Mouse (Mus musculus) lung, embryonic 16.5 days (tissue): ENCODE measurements around the gene Lss. TPM values are rescaled to one million over a fixed set of nuclear protein-coding genes. Genes with fewer than 3 reads are reported as not detected.

Source experiments
- ATAC-seq: fragments of 200-750 bp; cut with Nextera tagmentation; 2 replicates; pipeline ENCODE4 v1.8.0; 2017; ENCODE audit warnings: low read depth, mild to moderate bottlenecking, moderate library complexity
- H3K27ac ChIP-seq: fragments of 300-500 bp; sonication (generic); 2 replicates; pipeline ENCODE4 v1.5.1; 2014; ENCODE audit warnings: mild to moderate bottlenecking, control low read depth, low read length
- H3K27me3 ChIP-seq: fragments of 300-500 bp; sonication (generic); 2 replicates; pipeline ENCODE4 v1.6.1; 2014; ENCODE audit warnings: low read depth, low read length, mixed read lengths; ENCODE audit not compliant: control insufficient read depth, insufficient read depth
- H3K36me3 ChIP-seq: fragments of 300-500 bp; sonication (generic); 2 replicates; pipeline ENCODE4 v1.6.1; 2014; ENCODE audit warnings: low read length; ENCODE audit not compliant: control insufficient read depth, insufficient read depth
- H3K4me1 ChIP-seq: fragments of 300-500 bp; sonication (generic); replicated peaks from 2 replicates; pipeline ENCODE4 v1.6.1; 2014; ENCODE audit warnings: low read length, mixed read lengths; ENCODE audit not compliant: control insufficient read depth, insufficient read depth
- H3K4me2 ChIP-seq: fragments of 300-500 bp; sonication (generic); 2 replicates; pipeline ENCODE4 v1.6.1; 2014; ENCODE audit warnings: low read depth, low read length, control low read depth
- H3K4me3 ChIP-seq: fragments of 300-500 bp; sonication (generic); 2 replicates; pipeline ENCODE4 v1.5.1; 2014; ENCODE audit warnings: mild to moderate bottlenecking, low read length, control low read depth
- H3K9ac ChIP-seq: fragments of 300-500 bp; sonication (generic); 2 replicates; pipeline ENCODE4 v1.6.1; 2014; ENCODE audit warnings: low read length, control low read depth
- H3K9me3 ChIP-seq: fragments of 300-500 bp; sonication (generic); 2 replicates; pipeline ENCODE4 v1.6.1; 2016; ENCODE audit warnings: low read length; ENCODE audit not compliant: control insufficient read depth
- WGBS: fragments of 180-500 bp; shearing (Covaris S2); extraction: QIAGEN DNeasy Blood & Tissue Kit; methylation state at CpG from one replicate; pipeline ENCODE4 v1.1.7; 2014; 5-methylcytosine and 5-hydroxymethylcytosine counted together
- polyA plus RNA-seq: library from polyadenylated mRNA; unstranded; fragments of >200 nt; fragmentation: Nextera tagmentation; extraction: Ambion mirVana; gene quantifications from 2 replicates; pipeline ENCODE4 v1.2.1, GENCODE M21; 2015

Lss gene
- polyA plus RNA-seq, 1 experiment from 2014 or later = 20.8 TPM

- 87% methylated on average over 7 of the region's 7 CpGs for WGBS
- Histone ChIP-seq H3K27me3 (no peaks in the 10 kb centered on the region), H3K36me3 (peaks cover 43% of the 10 kb centered on the region), H3K27ac (no peak overlapping the region), H3K4me2 (no peak overlapping the region), H3K9me3 (no peaks in the 10 kb centered on the region), H3K9ac (no peak overlapping the region), H3K4me1 (no peaks in the 10 kb centered on the region), H3K4me3 (no peak overlapping the region)
- no peak for ATAC-seq
Measured at GRCm38 (mm10) chr10:76505865-76506264, 25.5 kb upstream of the Lss start.

- H3K9me3 ChIP-seq = no peaks in the 10 kb centered on the region
- H3K4me3 ChIP-seq = no peak overlapping the region
- H3K4me1 ChIP-seq = no peaks in the 10 kb centered on the region
- no peak overlapping the region for H3K27ac ChIP-seq
- H3K27me3 ChIP-seq = no peaks in the 10 kb centered on the region
- peak; percentile 74; the same call in 1 of the 2 replicates for ATAC-seq
- H3K9ac ChIP-seq = no peak overlapping the region
- no peak overlapping the region for H3K4me2 ChIP-seq
- H3K36me3 ChIP-seq = peaks cover 18% of the 10 kb centered on the region
- 41% methylated on average over 5 of the region's 5 CpGs for WGBS
Measured at GRCm38 (mm10) chr10:76512965-76513583, 18.3 kb upstream of the Lss start.

- WGBS = under 1% methylated on average over 11 of the region's 11 CpGs
- H3K9me3 ChIP-seq = no peaks in the 10 kb centered on the region
- peak overlapping the region; percentile 63 for H3K4me3 ChIP-seq
- no peaks in the 10 kb centered on the region for H3K27me3 ChIP-seq
- ATAC-seq = peak; percentile 35; the same call in 1 of the 2 replicates
- H3K4me2 ChIP-seq = peak overlapping the region; percentile 63
- H3K9ac ChIP-seq = peak overlapping the region; percentile 59
- H3K36me3 ChIP-seq = peaks cover 6% of the 10 kb centered on the region
- peaks cover 3% of the 10 kb centered on the region; the same call in 1 of the 2 replicates for H3K4me1 ChIP-seq
- H3K27ac ChIP-seq = no peak overlapping the region
Measured at GRCm38 (mm10) chr10:76530922-76531321, 466 bp upstream of the Lss start.

- Histone ChIP-seq H3K27ac (peak overlapping the region; percentile 43), H3K4me1 (peaks cover 3% of the 10 kb centered on the region; the same call in 1 of the 2 replicates), H3K4me2 (peak overlapping the region; percentile 63), H3K4me3 (peak overlapping the region; percentile 63), H3K36me3 (peaks cover 9% of the 10 kb centered on the region), H3K27me3 (no peaks in the 10 kb centered on the region), H3K9ac (peak overlapping the region; percentile 70), H3K9me3 (no peaks in the 10 kb centered on the region)
- WGBS = 1% methylated on average over 14 of the region's 14 CpGs
- peak; percentile 21; the same call in 1 of the 2 replicates for ATAC-seq
Measured at GRCm38 (mm10) chr10:76531828-76532227, 440 bp downstream of the Lss start.

GRCm38 (mm10) chr10:76535526-76535925 is 4.1 kb downstream of the Lss start:
- WGBS = 91% methylated on average over 7 of the region's 7 CpGs
- no peak overlapping the region for H3K4me3 ChIP-seq
- H3K9ac ChIP-seq = no peak overlapping the region
- no peak for ATAC-seq
- no peaks in the 10 kb centered on the region for H3K27me3 ChIP-seq
- peaks cover 3% of the 10 kb centered on the region; the same call in 1 of the 2 replicates for H3K4me1 ChIP-seq
- H3K36me3 ChIP-seq = peaks cover 15% of the 10 kb centered on the region
- H3K27ac ChIP-seq = no peak overlapping the region
- no peak overlapping the region for H3K4me2 ChIP-seq
- no peaks in the 10 kb centered on the region for H3K9me3 ChIP-seq

- H3K36me3 ChIP-seq = peaks cover 23% of the 10 kb centered on the region
- WGBS = 53% methylated on average over 9 of the region's 9 CpGs
- ATAC-seq = peak; percentile 64
Measured at GRCm38 (mm10) chr10:76537619-76538018, 6.2 kb downstream of the Lss start.

GRCm38 (mm10) chr10:76541336-76542085 is 10.1 kb downstream of the Lss start:
- Histone ChIP-seq H3K4me3 (no peak overlapping the region), H3K9ac (no peak overlapping the region), H3K36me3 (peaks cover 14% of the 10 kb centered on the region), H3K9me3 (no peaks in the 10 kb centered on the region), H3K27me3 (no peaks in the 10 kb centered on the region), H3K4me2 (no peak overlapping the region), H3K4me1 (no peaks in the 10 kb centered on the region), H3K27ac (no peak overlapping the region)
- WGBS = 88% methylated on average over 11 of the region's 11 CpGs
- ATAC-seq = no peak

More at GRCm38 (mm10) chr10:76537619-76538018, 6.2 kb downstream of the Lss start:
- Histone ChIP-seq H3K27me3 (no peaks in the 10 kb centered on the region), H3K9me3 (no peaks in the 10 kb centered on the region), H3K27ac (peak overlapping the region; percentile 15; the same call in 1 of the 2 replicates), H3K4me3 (no peak overlapping the region), H3K4me1 (no peaks in the 10 kb centered on the region), H3K9ac (no peak overlapping the region), H3K4me2 (no peak overlapping the region)

GRCm38 (mm10) chr10:76542636-76543375 is 11.4 kb downstream of the Lss start:
- Histone ChIP-seq H3K4me2 (no peak overlapping the region), H3K4me3 (no peak overlapping the region), H3K9ac (no peak overlapping the region), H3K9me3 (no peaks in the 10 kb centered on the region), H3K27ac (no peak overlapping the region), H3K36me3 (peaks cover 14% of the 10 kb centered on the region), H3K4me1 (no peaks in the 10 kb centered on the region), H3K27me3 (no peaks in the 10 kb centered on the region)
- no peak for ATAC-seq
- WGBS = 74% methylated on average over 10 of the region's 10 CpGs

GRCm38 (mm10) chr10:76546566-76546965 is 15.2 kb downstream of the Lss start:
- ATAC-seq = no peak
- Histone ChIP-seq H3K27me3 (no peaks in the 10 kb centered on the region), H3K4me2 (no peak overlapping the region), H3K4me1 (no peaks in the 10 kb centered on the region), H3K4me3 (no peak overlapping the region), H3K27ac (no peak overlapping the region), H3K9me3 (no peaks in the 10 kb centered on the region), H3K36me3 (peaks cover 20% of the 10 kb centered on the region), H3K9ac (no peak overlapping the region)
- 92% methylated on average over 8 of the region's 8 CpGs for WGBS
